Mouse (Mus musculus) spleen, adult 2 months (tissue): Measurements from ENCODE around the gene Atf4.

Experiments
- CTCF ChIP-seq: fragments of 200-500 bp; IDR thresholded peaks from 2 replicates; pipeline ENCODE4 v1.5.1; 2011; ENCODE audit warnings: mild to moderate bottlenecking, inconsistent platforms; ENCODE audit not compliant: insufficient read depth, insufficient read length, insufficient replicate concordance; ENCODE audit errors: extremely low read depth
- POLR2A ChIP-seq: fragments of 200-500 bp; IDR thresholded peaks from 2 replicates; pipeline ENCODE4 v1.6.1; 2011; ENCODE audit warnings: low read depth, low read length, inconsistent platforms

- TF ChIP-seq CTCF (no peak), POLR2A (no peak)
Measured at GRCm38 (mm10) chr15:80235535-80235934, 19.4 kb upstream of the Atf4 start, which contains the start of gene AC140267.1.
